Mouse (Mus musculus) T-helper 1 cell (primary cell): ENCODE measurements around the gene Gpr157.
"Not testable (repeated sequence)": the region's sequence is repeated elsewhere in the genome, so short reads cannot be mapped to it uniquely, and the experiment has no call there.

ENCODE experiments used
- in situ Hi-C: fragments of 300-600 bp; cut with MboI, MseI; formaldehyde crosslinking; loops from one replicate; pipeline ENCODE4 v1.15.1; 2025; ENCODE audit warnings: high pct_unique_total_duplicates

Gene Gpr157

GRCm38 (mm10) chr4:150087161-150087889 lies at the start of gene Gpr157:
Gpr157 (plus strand) TSS chr4:150087365.
- in situ Hi-C loops: no loop called here

GRCm38 (mm10) chr4:150038533-150038932 lies 48.6 kb upstream of the Gpr157 start:
- in situ Hi-C loops: loop anchor here (5.0 to 10.0 kb wide), 2 partner anchors 34 to 56 kb away; no protein-coding TSS in a partner anchor

- in situ Hi-C loops: no loop called here
Measured at GRCm38 (mm10) chr4:150040003-150040581, 47.1 kb upstream of the Gpr157 start.

- in situ Hi-C loops: not testable (repeated sequence)
Measured at GRCm38 (mm10) chr4:150040856-150041255, 46.3 kb upstream of the Gpr157 start.

GRCm38 (mm10) chr4:150041346-150042110 lies 45.6 kb upstream of the Gpr157 start:
- in situ Hi-C loops: no loop called here

GRCm38 (mm10) chr4:150043591-150043990 lies 43.6 kb upstream of the Gpr157 start:
- in situ Hi-C loops: no loop called here

- in situ Hi-C loops: no loop called here
Measured at GRCm38 (mm10) chr4:150048038-150048437, 39.1 kb upstream of the Gpr157 start.

- in situ Hi-C loops: no loop called here
Measured at GRCm38 (mm10) chr4:150048478-150049156, 38.5 kb upstream of the Gpr157 start.

- in situ Hi-C loops: no loop called here
Measured at GRCm38 (mm10) chr4:150049157-150049513, 38.0 kb upstream of the Gpr157 start.

GRCm38 (mm10) chr4:150049564-150050226 lies 37.5 kb upstream of the Gpr157 start:
- in situ Hi-C loops: no loop called here

- in situ Hi-C loops: no loop called here
Measured at GRCm38 (mm10) chr4:150051514-150051913, 35.7 kb upstream of the Gpr157 start.

GRCm38 (mm10) chr4:150052380-150052779 lies 34.8 kb upstream of the Gpr157 start:
- in situ Hi-C loops: no loop called here

- in situ Hi-C loops: no loop called here
Measured at GRCm38 (mm10) chr4:150056171-150056570, 31.0 kb upstream of the Gpr157 start.

GRCm38 (mm10) chr4:150057722-150058121 lies 29.4 kb upstream of the Gpr157 start:
- in situ Hi-C loops: no loop called here

- in situ Hi-C loops: no loop called here
Measured at GRCm38 (mm10) chr4:150059841-150060468, 27.2 kb upstream of the Gpr157 start.

GRCm38 (mm10) chr4:150060469-150061170 lies 26.5 kb upstream of the Gpr157 start:
- in situ Hi-C loops: no loop called here

- in situ Hi-C loops: no loop called here
Measured at GRCm38 (mm10) chr4:150061432-150062225, 25.5 kb upstream of the Gpr157 start.

GRCm38 (mm10) chr4:150066706-150067323 lies 20.4 kb upstream of the Gpr157 start:
- in situ Hi-C loops: no loop called here

GRCm38 (mm10) chr4:150068216-150068615 lies 18.9 kb upstream of the Gpr157 start:
- in situ Hi-C loops: no loop called here
